Mouse (Mus musculus) ovary, adult 18-20 months (tissue): ENCODE data around the gene Zfp462.
"Not testable (repeated sequence)": the region's sequence is repeated elsewhere in the genome, so short reads cannot be mapped to it uniquely, and the experiment has no call there.

ENCODE experiments used
- DNase-seq: peaks from one replicate; pipeline ENCODE4 v3.0.0; 2022; ENCODE audit warnings: low spot score, mixed read lengths

Zfp462 gene

DNA sequence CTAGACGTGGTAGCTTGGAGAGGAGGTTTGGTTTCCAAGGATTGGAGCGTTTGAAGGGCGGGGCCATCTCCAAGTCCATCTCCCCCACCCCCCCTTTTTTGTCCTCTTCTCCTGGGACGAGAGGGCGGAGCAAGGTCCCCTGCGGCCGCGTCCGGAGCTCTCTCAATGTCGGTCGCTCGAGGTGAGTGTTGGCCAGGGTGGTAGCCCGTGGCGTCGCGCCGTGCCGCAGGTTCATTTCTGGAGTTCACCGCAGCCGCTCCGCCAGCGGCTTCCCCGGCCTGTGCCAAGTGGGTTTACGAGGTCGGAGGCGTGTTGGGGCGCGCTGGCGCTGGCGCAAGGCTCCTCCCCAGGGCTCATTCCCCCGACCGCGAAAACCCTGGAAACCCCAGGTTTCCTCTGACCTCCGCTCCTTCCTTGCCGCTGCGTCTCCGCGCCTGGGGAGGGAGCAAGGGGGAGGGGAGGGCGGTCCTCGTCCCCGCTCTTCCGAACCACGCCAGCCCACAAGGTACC, at the start of gene Zfp462:
TSS of gene Zfp462 (plus strand) at position 128 of the 510 bp plus-strand sequence.
- DNase-seq, result no peak

DNA sequence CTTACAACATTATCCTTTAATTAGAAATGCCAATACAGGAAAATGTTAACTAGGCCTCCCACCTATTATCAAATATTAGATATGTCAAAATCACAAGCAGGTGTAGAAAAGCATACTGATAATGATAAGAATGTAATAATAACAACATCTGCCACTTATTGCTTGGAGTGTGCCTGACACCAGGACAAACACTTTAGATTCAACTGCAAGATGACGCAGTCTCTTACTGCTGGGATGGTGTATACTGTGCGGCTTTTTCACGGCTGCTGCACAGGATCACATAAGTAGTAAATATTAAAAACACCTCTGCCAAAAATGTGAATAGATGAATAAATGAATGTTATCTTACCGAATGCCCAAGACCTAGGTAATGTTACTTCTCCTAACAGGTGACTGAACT, 48.8 kb upstream of the Zfp462 start:
- DNase-seq, result no peak

DNA sequence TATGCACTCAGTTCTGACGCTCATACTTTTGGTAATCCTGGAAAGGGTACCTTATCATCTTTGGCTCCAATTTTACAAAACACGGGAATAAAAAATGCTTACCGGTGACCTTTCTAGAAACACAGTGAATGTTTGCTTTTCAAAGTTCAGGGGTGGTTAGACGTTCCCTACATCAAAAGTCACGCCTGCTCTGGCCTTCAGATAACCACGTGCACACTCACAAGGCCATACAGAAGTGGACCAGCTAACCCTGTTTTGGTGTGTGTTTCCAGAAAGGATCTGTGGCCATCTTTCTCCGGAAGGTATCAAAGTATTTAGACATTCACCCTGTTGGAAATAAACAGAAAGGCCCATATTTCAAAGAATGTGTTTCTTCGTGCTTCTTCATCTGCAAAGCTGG, 40.2 kb upstream of the Zfp462 start:
- DNase-seq, result no peak

DNA sequence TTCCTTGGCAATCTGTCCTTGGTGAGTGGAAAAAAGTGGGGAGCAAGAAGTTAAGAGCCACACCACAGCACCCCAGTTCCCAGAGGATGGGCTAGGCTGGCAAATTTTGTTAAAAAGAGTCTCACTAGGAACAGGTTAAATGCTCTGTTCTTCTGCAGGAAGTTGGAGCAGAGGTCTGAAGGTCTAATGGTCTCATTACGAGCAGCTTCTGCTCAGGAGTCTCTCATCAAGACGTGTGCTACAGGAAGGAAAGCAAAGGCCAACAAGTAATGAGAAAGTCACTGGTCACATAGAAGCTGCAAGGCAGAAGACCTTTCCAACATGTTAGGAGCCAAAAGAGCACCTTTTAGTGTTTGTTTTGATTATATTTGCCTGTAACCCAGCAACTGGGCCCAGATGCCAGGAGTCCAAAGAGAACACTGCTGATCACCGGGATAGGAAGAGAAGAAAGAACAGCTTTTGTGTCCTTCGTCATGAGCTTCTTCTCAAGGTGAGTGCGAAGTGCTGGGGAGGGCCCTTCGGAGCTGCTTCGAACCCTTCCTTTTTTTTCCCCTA, 39.4 kb upstream of the Zfp462 start:
- no peak for DNase-seq

DNA sequence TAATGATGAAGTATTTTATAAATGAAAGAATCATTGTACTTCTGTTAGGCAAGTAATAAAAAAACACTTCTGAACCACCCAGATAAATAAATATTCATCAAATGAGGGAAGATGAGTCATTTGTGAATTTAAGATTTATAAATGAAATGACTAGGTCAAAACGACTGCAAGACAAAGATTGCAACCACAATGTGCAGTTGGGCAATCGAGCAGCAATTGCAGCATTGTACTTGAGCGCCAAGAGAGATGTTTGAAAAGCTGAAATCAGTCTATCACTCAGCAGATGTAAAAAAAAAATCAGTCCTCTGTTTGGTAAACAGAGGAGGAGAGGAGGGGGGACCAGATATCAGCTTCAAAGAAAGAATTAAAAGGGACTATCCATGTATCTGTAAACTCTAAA, 34.5 kb upstream of the Zfp462 start:
- DNase-seq, result no peak

DNA sequence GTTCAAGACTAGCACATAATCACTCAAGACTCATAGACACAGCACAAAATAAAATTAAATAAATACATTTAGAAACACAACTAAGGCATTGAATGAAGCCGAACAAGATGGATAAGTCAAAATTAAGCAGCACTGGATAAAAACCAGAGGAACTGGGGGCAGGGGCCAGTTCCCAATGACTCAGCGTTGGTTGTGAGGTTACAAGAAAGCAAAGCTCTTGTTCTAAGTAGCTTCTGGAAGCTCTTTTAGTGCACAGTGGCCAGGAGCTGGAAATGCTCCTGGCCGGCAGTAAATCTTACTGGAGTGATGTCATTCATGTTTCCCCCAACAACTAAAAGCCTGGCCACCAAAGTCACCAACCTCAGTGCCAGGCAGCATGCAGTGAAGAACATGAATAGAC, 26.6 kb upstream of the Zfp462 start:
- DNase-seq, result no peak

DNA sequence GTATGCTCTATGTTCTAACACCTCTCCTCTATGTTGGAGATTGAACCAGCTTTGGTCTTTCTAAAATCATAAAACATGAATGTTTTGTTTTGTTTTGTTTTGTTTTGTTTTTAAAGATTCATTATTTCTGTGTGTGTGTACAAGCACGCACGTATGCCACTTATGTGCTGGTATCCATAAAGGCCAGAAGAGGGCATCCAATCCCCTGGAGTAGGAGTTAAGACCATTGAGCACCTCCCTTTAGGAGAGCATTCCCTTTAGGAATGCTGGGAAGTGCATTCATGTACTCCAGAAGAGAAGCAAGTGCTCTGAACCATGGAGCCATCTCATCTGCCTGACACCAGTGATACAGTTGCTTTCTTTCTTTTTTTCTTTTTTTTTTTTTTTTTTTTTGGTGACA, 21.5 kb upstream of the Zfp462 start:
- no peak for DNase-seq

DNA sequence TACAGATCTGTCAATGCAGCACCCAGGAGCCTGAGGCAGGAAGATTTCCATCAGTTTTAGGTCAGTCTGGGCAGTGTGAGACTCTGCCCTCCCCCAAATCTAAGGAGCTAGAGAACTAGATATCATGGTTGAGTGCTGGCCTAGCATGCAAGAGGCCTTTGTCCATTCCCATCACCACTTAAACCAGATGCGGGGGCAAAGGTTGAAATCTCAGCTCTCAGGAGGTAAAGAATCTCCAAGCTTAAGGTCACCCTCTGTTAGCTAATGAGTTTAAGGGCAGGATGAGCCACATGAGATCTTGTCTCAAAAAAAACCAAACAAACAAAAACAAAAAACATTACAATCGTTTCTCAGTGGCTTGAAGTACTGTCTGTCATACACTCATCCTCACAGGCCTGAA, 20.5 kb upstream of the Zfp462 start:
- DNase-seq, result no peak

DNA sequence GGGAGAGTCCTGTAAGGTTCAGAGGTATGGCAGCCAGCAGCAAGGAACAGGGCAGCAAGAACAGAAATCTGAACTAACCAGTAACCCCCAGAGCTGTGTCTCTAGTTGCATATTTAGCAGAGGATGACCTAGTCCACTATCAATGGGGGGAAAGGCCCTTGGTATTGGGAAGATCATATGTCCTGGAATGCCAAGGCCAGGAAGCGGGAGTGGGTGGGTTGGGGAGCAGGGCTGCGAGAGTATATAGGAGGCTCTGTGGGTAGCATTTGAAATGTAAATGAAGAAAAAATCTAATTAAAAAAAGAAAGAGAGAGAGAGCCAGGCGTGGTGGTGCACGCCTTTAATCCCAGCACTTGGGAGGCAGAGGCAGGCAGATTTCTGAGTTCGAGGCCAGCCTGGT, 18.4 kb upstream of the Zfp462 start:
- not testable (repeated sequence) for DNase-seq

DNA sequence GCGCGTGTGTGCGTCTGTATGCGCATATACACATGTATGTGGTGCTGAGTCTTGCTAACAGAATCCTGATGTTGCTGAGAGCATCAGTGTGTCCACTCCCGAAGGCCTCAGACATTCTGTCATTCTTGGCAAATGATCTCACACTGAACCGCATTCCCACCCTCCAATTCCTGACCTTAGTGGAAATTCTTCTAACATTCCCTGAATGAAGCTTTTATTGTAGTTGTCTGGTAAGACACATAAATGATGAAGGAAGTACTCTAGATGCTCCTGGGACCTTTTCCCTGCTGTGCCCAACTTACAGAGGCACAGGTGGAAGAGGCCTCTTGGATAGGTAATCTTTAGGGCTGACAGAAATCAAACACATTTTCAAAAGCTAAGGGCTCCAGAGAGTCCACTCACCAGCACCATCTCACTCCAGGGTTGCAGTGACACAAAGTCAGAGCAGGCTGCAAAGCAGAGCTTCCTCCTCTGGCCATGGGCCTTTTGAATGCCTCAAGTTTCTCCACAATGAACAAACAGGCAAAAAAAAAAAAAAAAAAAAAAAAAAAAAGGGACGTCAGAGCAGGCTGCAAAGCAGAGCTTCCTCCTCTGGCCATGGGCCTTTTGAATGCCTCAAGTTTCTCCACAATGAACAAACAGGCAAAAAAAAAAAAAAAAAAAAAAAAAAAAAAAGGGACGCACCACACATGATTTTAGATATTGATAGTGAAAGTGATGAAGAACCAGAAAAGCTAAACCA, 17.4 kb upstream of the Zfp462 start:
- DNase-seq, result not testable (repeated sequence)

DNA sequence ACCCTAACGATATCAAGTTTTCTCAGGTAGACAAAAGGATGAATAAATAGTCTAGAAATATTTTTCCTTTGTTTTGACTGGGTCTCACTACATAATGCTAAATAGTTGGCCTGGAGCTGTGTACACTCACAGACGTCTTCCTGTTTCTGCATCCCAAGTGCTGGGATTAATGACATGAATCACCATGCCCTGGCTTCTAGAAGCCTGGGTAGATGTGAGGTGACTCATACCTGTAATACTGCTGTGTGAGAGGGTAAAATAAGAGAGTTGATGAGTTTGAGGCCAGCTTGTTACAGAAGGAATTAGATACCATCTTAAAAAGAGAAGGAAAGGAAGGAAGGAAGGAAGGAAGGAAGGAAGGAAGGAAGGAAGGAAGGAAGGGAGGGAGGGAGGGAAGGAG, 15.2 kb upstream of the Zfp462 start:
- no peak for DNase-seq

DNA sequence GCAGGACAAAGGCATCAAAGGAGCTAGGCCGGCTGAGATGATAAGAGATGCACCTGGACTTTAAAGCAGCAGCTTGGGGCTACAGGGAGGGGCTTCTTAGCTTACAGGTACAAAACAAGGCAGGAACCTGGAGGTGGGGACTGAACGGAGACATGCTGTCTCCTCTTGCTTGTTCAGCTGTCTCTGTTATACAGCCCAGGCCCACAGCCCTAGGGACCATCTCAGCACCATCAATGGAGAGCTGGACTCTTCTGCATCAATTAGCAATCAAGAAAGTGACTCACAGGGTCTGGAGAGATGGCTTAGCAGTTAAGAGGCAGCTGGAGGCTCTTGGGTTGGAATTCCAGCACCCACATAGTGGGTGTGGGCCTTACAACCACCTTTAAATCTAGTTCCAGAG, 12.2 kb upstream of the Zfp462 start:
- DNase-seq, result no peak

DNA sequence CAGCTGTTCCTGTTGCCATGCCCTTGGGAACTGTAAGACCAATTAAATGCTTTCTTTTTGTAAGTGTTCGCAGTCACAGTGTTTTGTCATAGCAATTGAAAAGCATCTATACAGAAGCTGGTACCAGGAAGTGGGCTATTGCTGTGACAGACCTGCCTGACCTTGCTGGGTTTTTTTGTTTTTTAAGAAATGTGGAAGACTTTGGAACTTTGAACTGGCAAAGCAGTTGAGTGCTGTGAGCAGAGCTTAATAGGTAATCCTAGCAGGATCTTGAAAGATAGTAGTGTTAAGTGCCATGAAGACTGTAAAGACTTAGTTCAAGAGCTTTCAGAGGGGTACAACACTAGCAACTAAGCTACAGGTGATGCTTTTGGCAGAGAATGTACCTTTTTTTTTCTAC, 7.7 kb upstream of the Zfp462 start:
- DNase-seq, result no peak

DNA sequence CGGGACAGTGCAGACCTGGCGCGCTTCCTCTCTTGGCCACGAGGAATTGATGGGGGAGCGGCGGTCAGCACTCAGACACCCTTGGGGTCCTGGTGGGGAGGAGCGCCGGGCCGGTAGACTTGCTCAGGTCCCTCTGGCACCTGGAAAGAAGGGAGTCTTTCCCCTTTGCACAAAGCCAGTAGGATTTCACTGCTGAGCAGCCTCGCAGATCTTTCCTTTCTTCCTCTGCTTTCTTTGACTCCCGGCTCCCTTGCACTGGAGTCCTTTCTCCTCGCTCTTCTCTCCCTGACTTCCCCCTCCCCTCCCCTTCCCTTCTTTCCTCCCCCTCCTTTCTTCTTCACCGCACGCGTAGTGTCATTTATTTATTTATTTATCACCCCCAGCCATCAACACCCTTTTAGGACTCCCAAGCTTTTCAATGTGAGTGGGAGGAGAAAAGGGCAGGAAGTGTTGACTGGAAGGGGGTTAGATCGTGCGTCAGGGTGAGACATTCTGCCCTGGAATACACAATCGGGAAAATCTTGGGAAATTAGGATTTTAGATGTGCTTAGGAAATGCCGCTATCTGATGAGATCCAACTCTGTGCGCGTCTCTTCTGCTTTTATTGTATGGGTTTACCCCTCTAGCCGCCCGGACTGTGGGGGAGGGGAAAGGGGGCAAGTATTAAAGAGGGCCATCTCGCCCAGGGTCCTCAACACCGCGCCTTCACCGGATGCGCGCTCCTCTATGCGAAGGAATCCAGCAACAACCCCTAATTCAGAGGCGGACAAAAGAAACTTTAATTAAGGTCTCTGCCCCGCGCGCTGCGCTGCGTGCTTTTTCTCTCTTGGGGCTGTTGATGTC, 976 bp downstream of the Zfp462 start:
- DNase-seq, result no peak

DNA sequence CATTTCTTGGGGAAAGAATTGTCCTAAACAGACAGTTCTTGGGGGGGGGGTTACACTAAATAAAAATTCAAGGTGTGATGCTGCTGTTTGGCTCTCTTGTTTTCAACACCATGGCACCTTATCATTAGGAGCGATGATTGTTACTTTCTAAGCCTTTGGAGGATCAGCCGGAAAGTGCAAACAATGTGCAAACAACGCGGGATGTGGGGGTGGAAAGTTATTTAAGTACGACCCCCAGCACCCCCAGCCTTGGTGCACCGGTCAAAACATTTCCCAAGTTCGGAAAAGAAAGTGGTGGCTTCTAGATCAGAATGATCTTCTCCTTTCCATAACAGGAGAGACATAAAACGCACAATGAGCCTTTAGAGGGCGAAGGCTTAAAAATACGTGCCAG, 1.8 kb downstream of the Zfp462 start:
- DNase-seq, result no peak

DNA sequence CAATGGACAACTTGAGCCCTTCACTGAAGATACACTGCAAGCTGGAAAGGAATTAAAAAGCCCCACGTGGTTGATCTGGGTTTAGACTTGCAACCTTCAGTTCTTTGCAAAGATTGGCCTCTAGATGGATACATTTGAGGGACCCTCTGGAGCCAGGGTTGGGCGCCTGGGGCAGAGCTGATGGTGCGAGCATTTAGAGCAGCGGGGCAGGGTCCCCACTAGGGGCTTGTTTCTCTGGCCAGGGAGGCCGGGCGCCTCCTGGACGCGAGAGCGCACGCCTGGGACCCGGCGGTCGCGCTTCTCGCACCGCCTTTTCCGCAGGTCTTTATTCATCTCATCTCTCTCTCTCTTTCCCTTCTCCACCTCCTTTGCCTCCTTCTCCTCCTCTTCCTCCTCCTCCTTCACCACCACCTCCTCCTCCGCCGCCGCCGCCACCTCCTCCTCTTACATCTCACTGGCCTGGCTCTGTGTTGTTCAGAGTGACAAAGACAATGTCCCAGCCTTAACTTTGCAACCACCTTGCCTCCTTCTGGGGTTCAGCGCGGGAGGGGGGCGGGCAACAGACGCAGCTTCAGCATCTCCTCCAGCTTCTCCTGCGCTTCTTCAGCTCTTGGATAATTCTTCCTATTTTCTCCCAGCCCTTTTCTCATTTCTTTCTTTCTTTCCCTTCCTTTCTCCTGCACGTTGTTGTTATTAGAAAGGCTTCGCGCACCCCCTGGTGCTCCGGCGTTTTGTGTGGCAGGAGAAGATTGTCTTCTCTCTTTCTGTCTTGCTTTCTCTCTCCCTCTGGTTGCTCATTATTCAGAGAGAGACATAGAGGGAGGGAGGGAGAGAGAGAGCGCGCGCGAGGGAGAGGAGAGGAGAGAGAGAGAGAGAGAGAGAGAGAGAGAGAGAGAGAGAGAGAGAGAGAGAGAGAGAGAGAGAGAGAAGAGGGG, 2.5 kb downstream of the Zfp462 start:
- DNase-seq, result no peak

DNA sequence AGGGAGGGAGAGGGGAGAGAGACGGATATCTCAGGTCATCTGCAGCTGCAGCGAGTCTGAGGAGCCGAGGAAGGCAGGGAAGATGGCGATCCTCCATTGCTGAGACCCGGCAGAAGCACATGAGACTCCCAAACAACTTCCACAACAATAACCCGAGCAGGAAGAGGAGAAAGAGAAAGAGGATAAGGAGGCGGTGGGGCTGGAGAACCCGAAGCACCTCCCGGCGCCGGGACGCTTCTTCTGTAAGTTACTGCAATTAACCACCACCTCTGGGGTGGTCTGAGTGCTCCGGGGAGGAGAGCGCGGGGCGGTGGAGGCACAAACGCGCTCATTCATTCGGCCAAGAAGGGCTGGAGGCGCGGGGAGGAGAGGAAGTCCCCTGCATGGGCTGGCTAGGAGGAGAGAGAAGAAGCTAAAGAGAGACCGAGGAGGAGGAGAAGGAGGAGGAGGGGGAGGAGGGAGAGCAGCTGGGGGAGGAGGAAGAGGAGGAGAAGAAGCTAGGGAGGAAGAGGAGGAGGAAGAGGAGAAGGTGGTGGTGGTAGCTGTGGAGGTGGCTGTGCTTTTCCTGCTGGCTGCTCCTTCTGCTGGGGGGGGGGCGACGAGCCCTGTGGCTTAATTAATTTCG, 3.3 kb downstream of the Zfp462 start:
- DNase-seq, result no peak

DNA sequence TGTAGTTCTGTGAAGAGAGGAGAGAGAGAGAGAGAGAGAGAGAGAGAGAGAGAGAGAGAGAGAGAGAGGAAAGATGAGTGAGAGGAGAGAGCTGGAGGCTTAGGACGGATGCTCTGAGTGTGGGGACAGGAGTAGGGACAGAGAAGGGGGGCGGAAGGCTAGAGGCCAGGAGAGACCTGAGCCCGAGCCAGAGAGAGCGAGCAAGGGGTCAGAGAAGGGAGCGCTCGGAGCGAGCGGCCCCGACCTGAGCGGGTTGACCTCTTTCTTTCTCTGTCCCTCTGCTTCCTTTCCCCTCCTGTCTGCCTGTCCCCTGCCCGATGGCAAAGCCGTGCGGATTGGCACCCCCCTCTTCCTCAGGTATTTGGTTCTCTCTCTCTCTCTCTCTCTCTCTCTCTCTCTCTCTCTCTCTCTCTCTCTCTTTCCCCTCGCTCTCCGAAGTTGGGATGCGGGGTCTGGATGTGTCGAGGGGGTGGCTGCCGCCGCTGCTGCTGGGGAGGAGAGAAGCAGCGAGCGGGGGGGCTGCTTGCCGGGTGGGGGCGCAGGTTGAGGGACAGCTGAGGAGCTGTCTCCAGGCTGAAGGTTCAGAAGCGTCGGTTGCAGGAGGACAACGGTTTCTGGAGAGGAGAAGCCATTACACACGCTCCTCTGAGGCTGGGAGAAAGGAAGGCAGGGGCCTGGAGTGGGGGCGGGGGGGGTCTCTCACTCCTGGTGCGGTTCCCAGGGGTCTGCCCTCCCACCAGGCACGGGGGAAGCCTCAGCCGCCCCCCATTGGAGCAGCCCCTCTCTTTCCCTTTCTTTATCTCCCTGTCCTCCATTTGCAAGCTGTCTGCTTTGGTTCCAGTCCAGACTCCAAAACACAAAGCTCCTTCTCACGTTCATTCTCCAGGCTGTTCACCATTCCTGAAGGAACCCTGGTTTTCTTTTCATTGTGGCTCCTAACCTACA, 4.0 kb downstream of the Zfp462 start:
- DNase-seq, result no peak

DNA sequence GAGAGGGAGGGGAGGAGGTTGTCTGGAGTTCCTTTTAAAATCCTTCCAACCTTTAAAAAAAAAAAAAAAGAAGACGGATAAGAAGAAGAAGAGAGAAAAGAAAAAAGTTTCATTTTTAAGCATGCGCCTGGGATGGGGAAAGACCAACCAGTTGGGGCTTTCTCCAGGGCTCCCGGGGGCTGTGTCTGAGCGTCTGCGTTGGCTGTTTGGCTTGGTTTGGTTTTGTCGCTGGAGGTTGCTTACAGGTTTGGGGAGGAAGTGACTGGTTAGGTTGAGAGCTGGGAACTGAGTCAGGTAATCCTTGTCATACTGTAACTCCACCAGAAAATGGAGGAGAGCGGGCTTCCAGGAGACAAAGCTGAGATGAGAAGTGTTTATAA, 4.7 kb downstream of the Zfp462 start:
- no peak for DNase-seq

DNA sequence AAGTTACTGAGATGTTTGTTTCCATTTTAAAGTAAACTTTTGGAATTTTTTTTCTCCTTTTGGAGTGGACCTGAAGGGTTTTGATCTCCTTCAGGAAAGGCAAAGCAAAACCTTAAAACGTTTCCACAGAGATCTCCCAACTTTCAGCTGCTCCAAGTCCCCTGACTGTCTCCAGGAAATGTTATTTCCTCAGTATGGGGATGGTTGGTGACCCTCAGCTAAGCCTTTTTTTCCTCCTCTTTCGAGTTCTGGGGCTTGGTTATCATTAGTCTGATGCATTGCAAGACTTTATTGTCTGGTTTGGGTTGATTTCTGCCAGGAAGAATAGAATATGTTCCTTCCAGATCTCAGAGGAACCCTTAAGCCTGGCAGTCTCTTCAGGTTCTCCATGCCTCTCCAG, 5.3 kb downstream of the Zfp462 start:
- no peak for DNase-seq
